Mouse (Mus musculus) heart, postnatal 0 days (tissue): ENCODE measurements around the gene Pbrm1.

Experiments
- CTCF ChIP-seq: IDR thresholded peaks from 2 replicates; pipeline ENCODE4 v1.5.1; 2016; ENCODE audit warnings: antibody characterized with exemption, control low read depth, low read depth
- EP300 ChIP-seq: IDR thresholded peaks from 2 replicates; pipeline ENCODE4 v1.6.1; 2016; ENCODE audit warnings: antibody characterized with exemption, low read depth

GRCm38 (mm10) chr14:31081147-31081546, 62.2 kb downstream of the Pbrm1 start:
- TF ChIP-seq CTCF (no peak), EP300 (no peak)
